Mouse (Mus musculus) forebrain, embryonic 12.5 days (tissue): ENCODE results near the gene Med13l. TPM values are rescaled to one million over a fixed set of nuclear protein-coding genes. Genes with fewer than 3 reads are reported as not detected.
A peak's percentile ranks its signal among the peaks of the same experiment; 100 is the strongest.

Source experiments
- ATAC-seq: fragments of 200-750 bp; cut with Nextera tagmentation; 2 replicates; pipeline ENCODE4 v1.8.0; 2017; ENCODE audit warnings: moderate TSS enrichment; ENCODE audit not compliant: low FRiP score
- H3K27ac ChIP-seq: fragments of 300-500 bp; sonication (generic); 2 replicates; pipeline ENCODE4 v1.5.1; 2016; ENCODE audit warnings: mild to moderate bottlenecking
- H3K27me3 ChIP-seq: fragments of 300-500 bp; sonication (generic); 2 replicates; pipeline ENCODE4 v1.6.1; 2016; ENCODE audit warnings: mild to moderate bottlenecking
- H3K36me3 ChIP-seq: fragments of 300-500 bp; sonication (generic); replicated peaks from 2 replicates; pipeline ENCODE4 v1.6.1; 2016; ENCODE audit warnings: mild to moderate bottlenecking
- H3K4me1 ChIP-seq: fragments of 300-500 bp; sonication (generic); 2 replicates; pipeline ENCODE4 v1.6.1; 2016
- H3K4me2 ChIP-seq: fragments of 300-500 bp; sonication (generic); 2 replicates; pipeline ENCODE4 v1.6.1; 2016; ENCODE audit warnings: mild to moderate bottlenecking, moderate library complexity
- H3K4me3 ChIP-seq: fragments of 300-500 bp; sonication (generic); replicated peaks from 2 replicates; pipeline ENCODE4 v1.5.1; 2016; ENCODE audit warnings: mild to moderate bottlenecking
- H3K9ac ChIP-seq: fragments of 300-500 bp; sonication (generic); 2 replicates; pipeline ENCODE4 v1.6.1; 2016; ENCODE audit warnings: mild to moderate bottlenecking
- H3K9me3 ChIP-seq: fragments of 300-500 bp; sonication (generic); 2 replicates; pipeline ENCODE4 v1.6.1; 2016
- WGBS: fragments of 180-500 bp; shearing (Covaris S2); methylation state at CpG from one replicate; pipeline ENCODE4 v1.1.7; 2016; 5-methylcytosine and 5-hydroxymethylcytosine counted together
- polyA plus RNA-seq: library from polyadenylated mRNA; unstranded; fragments of >200 nt; fragmentation: Nextera tagmentation; extraction: Ambion mirVana; gene quantifications from 2 replicates; pipeline ENCODE4 v1.2.1, GENCODE M21; 2016

Gene Med13l
- polyA plus RNA-seq, 1 experiment from 2014 or later = 17.7 TPM

DNA sequence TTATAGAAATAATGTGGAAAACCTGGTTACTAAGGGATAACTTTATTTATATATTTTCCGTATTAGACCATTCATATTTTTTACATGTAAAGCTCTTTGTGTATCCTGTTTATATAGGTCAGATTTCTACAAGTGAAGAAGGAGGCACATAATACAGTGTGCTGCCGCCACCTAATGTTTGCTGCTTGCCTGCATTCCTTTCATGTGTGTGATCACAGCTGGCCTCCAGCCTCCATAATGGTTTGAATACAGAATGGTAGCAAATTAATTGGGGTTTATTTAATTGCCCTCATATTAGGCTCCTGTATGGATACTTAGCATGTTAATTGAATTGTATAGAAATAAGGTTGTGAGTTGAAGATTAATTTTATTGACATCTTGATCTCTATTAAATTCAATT lies 94.5 kb downstream of the Med13l start:
- Histone ChIP-seq H3K27me3 (no peaks in the 10 kb centered on the region), H3K36me3 (no peaks in the 10 kb centered on the region), H3K4me1 (peaks cover 24% of the 10 kb centered on the region), H3K9ac (no peak overlapping the region), H3K9me3 (no peaks in the 10 kb centered on the region), H3K27ac (no peak overlapping the region), H3K4me3 (no peak overlapping the region), H3K4me2 (no peak overlapping the region)
- 45% methylated on average over 2 of the region's 2 CpGs for WGBS
- peak; percentile 85 for ATAC-seq

DNA sequence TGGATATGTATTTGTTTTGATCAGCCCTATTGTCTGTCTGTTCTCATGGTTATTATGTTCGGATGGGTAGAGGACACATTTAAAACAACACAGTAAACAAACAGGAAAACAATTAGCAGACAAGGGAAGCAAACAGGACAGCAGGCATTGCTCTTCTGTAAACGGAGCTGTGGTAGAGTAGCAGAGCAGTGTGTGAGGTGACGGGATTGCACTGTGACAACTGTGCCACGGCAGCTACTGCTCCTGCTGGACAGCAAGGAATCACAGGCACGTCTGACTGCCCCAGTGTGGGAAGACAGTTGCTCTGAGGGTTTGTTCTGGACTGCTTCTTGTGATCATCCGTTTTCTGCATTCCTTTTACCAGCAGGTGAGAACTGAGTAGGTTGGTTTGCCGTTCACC lies 94.9 kb downstream of the Med13l start:
- peaks cover 25% of the 10 kb centered on the region for H3K4me1 ChIP-seq
- H3K4me3 ChIP-seq = no peak overlapping the region
- no peak overlapping the region for H3K4me2 ChIP-seq
- 52% methylated on average over 7 of the region's 7 CpGs for WGBS
- no peaks in the 10 kb centered on the region for H3K27me3 ChIP-seq
- peak; percentile 53; the same call in 1 of the 2 replicates for ATAC-seq
- H3K9ac ChIP-seq = no peak overlapping the region
- no peaks in the 10 kb centered on the region for H3K9me3 ChIP-seq
- no peak overlapping the region for H3K27ac ChIP-seq
- H3K36me3 ChIP-seq = no peaks in the 10 kb centered on the region

DNA sequence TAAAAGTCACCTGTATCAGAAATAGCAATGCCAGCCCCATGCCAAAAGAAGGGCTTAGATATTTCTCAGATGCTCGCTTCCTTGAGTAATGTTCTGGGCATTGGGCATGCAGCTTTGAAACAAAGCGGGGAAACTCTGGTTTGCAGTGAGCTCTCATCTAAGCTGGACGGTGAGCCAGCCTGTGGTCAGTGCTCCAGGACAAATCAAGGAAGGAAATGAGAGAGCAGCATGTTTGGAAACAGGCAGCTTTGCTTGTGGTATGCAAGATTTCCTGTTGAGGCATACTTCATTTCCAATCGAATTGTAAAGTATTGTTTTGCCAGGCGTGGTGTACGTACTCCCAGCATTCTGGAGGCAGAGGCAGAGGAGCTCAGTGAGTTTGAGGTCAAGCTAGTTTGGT lies 95.5 kb downstream of the Med13l start:
- no peak for ATAC-seq
- H3K4me1 ChIP-seq = peaks cover 25% of the 10 kb centered on the region
- 85% methylated on average over 6 of the region's 6 CpGs for WGBS
- no peak overlapping the region for H3K27ac ChIP-seq
- no peaks in the 10 kb centered on the region for H3K36me3 ChIP-seq
- H3K4me2 ChIP-seq = no peak overlapping the region
- no peaks in the 10 kb centered on the region for H3K27me3 ChIP-seq
- H3K4me3 ChIP-seq = no peak overlapping the region
- H3K9me3 ChIP-seq = no peaks in the 10 kb centered on the region
- no peak overlapping the region for H3K9ac ChIP-seq

DNA sequence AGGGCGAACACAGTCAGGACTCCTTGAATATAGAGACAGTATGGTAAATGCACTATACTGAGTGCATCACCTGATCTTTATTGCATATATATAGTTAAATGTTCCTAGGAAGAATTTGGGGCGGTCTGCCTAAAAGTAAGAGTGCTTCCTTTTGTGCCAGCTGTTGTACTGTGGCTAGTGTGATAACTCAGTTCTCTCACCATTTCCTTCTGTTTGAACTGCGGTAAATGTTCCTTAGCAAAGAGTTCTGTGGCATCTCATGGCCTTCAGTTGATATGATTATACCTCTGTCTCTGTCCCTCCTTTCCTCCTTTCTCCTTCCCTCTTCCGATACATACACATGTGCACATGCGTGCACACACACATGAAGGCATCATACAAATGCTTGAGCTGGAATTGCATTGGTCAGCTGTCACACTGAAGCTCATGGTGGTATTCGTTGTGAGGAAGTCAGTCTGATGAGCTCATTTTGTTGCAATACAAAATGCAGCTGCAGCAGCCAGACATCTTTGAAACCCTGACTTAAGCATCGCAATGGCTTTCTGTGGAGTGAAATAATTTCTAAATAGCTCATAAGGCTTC lies 97.9 kb downstream of the Med13l start:
- H3K27me3 ChIP-seq = no peaks in the 10 kb centered on the region
- no peaks in the 10 kb centered on the region for H3K9me3 ChIP-seq
- H3K4me2 ChIP-seq = no peak overlapping the region; the same call in 1 of the 2 replicates
- H3K27ac ChIP-seq = no peak overlapping the region
- no peak for ATAC-seq
- peaks cover 25% of the 10 kb centered on the region for H3K4me1 ChIP-seq
- no peak overlapping the region for H3K9ac ChIP-seq
- H3K4me3 ChIP-seq = no peak overlapping the region
- 88% methylated on average over 7 of the region's 7 CpGs for WGBS
- no peaks in the 10 kb centered on the region for H3K36me3 ChIP-seq

DNA sequence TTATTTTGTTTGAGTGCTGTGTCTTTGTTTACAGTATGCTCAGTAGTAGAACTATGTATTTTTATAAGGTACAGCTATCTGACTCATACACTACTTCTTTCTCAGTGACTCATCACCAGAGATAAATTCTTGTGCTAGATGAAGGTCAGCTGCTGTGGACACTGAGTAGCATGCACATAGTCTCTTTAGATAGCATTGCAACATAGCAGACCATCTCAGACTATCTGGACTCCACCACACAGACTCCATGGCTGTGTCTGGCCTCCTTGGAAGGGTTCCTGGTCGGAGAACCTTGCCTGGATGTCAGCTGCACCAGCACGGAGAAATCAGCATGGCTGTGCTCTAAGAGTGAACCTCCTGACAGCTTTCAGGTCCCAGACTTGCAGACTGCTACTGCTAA lies 99.2 kb downstream of the Med13l start:
- no peak overlapping the region for H3K4me2 ChIP-seq
- peaks cover 20% of the 10 kb centered on the region for H3K4me1 ChIP-seq
- H3K9me3 ChIP-seq = no peaks in the 10 kb centered on the region
- H3K4me3 ChIP-seq = no peak overlapping the region
- H3K27me3 ChIP-seq = peaks cover 10% of the 10 kb centered on the region
- H3K9ac ChIP-seq = no peak overlapping the region
- no peak overlapping the region for H3K27ac ChIP-seq
- H3K36me3 ChIP-seq = no peaks in the 10 kb centered on the region
- no peak for ATAC-seq
- WGBS = 81% methylated on average over 2 of the region's 2 CpGs

DNA sequence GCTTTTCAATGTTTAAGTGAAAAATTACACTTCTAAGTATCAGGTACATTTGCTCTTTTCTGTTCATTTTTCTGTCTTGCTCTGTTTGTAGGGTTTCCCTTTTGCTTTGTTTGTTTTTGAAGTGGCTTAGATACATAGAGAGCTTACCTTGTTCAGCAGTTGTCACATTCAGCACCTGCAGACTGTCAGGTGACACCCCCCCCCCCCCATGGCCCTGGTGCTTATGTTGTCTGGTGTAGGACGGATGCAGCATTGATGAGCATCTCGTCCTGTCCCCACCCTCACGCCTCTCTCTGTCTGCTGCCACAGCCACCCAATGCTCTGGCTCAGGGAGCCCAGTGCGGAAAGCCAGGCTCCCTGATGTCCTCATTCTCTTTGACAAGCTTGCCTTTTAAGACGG lies 101.3 kb downstream of the Med13l start:
- ATAC-seq = no peak
- Histone ChIP-seq H3K4me2 (no peak overlapping the region), H3K36me3 (no peaks in the 10 kb centered on the region), H3K9ac (no peak overlapping the region), H3K4me3 (no peak overlapping the region), H3K27me3 (peaks cover 14% of the 10 kb centered on the region), H3K4me1 (peaks cover 31% of the 10 kb centered on the region), H3K27ac (no peak overlapping the region), H3K9me3 (no peaks in the 10 kb centered on the region)
- 71% methylated on average over 5 of the region's 5 CpGs for WGBS

DNA sequence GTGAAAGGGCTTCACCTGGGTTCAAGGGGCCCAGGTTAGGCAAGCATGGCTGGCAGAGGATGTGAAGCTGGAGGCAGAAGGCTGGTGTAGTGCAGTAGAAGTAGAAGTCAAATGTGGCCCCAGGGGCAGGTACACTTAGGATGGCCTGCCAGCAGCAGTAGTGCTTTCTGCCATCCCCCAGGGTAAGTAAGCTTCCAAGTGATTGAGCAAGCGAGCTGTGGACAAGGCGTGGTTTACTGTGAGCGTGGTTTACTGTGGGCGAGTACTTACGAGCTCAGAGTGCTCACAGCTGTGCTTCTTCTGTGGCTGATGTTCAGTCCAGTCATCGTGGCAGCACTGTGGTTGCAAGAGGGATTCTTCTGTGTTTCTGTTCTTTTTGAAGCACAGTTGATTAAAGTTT lies 103.5 kb downstream of the Med13l start:
- Histone ChIP-seq H3K27me3 (peaks cover 18% of the 10 kb centered on the region), H3K9me3 (no peaks in the 10 kb centered on the region), H3K9ac (no peak overlapping the region), H3K36me3 (no peaks in the 10 kb centered on the region), H3K4me1 (peaks cover 48% of the 10 kb centered on the region), H3K27ac (no peak overlapping the region), H3K4me3 (no peak overlapping the region), H3K4me2 (no peak overlapping the region)
- ATAC-seq = no peak
- WGBS = 90% methylated on average over 6 of the region's 6 CpGs

DNA sequence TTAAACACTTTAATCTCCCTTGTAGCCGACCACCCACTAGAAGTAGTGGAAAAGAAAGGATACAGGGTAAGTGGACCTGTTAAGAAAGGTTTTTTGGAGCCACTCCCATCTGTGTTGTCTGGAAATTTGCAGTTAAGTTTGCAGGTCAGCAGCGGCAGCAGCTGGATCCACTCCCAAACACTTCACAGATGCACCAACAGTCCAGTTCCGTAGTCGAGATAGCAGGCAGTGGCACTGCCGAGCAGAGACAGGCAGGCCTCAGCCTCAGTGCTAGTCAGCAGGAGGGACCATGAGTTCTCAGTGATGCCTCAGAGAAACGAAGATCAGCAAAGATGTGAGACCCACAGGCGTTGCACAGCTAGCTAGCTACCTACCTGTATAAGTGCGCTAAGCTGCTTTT lies 104.5 kb downstream of the Med13l start:
- no peaks in the 10 kb centered on the region for H3K9me3 ChIP-seq
- 84% methylated on average over 8 of the region's 8 CpGs for WGBS
- no peaks in the 10 kb centered on the region for H3K36me3 ChIP-seq
- H3K4me1 ChIP-seq = peaks cover 50% of the 10 kb centered on the region
- no peak for ATAC-seq
- no peak overlapping the region for H3K4me2 ChIP-seq
- no peak overlapping the region for H3K4me3 ChIP-seq
- H3K27me3 ChIP-seq = peaks cover 18% of the 10 kb centered on the region
- H3K9ac ChIP-seq = no peak overlapping the region
- no peak overlapping the region for H3K27ac ChIP-seq

DNA sequence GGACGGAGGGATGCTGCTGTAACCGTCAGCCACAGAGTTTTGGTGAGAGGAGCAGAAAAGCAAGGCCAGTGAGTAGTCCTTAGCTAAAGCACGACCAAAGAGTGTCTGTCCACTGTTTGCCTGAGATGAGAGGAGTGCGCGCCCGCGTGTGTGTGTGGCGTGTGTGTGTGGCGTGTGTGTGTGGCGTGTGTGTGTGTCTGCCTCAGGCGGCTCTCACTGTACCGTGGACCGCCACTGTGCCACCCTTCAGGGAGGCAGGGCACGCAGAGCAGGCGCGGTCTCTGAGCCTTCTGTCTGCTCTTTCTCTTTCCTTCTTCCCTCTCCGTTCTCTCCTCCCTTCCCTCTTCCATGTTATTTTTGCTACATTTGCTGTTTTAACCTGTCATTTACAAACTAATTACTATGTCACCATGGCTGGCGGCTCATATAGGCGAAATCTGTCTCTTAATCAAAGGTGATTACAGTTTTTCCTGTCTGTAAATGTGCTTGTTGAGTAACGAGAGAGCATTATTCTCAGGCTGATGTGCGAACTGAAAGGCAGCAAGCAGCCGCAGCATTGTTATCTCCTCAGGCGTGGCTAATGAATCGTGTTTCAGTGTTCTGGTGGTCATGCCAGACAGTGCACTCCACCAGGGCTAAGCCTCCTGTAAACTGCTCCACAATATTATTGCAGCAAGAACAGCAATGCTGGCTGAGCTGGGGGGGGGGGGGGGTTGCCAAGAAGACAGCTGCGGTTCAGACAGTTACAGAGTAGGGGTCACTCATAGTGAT lies 106.1 kb downstream of the Med13l start:
- peak overlapping the region; percentile 43 for H3K9ac ChIP-seq
- ATAC-seq = peak; percentile 87
- H3K9me3 ChIP-seq = no peaks in the 10 kb centered on the region
- H3K4me1 ChIP-seq = peaks cover 62% of the 10 kb centered on the region
- H3K36me3 ChIP-seq = no peaks in the 10 kb centered on the region
- peaks cover 18% of the 10 kb centered on the region for H3K27me3 ChIP-seq
- H3K27ac ChIP-seq = peak overlapping the region; percentile 89
- 17% methylated on average over 25 of the region's 25 CpGs for WGBS
- H3K4me2 ChIP-seq = peak overlapping the region; percentile 52
- H3K4me3 ChIP-seq = peak overlapping the region; percentile 16; the same call in 1 of the 2 replicates

DNA sequence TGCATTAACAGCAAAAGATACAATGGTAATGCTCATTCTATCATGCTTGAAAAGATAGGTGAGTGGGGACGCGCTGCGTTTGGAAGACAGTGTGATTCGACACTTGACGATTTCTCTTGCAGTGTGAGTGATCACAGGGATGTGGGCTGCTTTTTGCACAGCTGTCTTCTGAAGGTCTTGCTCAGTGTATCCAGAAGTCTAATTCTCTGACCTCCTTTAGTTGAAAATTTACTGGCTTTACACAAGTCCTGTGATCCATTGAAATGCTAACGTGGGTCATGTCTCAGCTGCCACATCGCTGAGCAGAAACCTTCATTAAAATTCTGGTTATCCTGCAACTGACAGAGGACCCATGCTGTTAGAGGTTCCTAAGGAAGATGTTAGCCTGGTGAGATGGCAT lies 107.4 kb downstream of the Med13l start:
- Histone ChIP-seq H3K4me3 (no peak overlapping the region), H3K36me3 (no peaks in the 10 kb centered on the region), H3K9me3 (no peaks in the 10 kb centered on the region), H3K27ac (0 out of 2 replicates have a peak overlapping the region, but pooled peaks have one; percentile 1), H3K4me2 (no peak overlapping the region), H3K9ac (no peak overlapping the region), H3K4me1 (peaks cover 75% of the 10 kb centered on the region), H3K27me3 (peaks cover 18% of the 10 kb centered on the region)
- ATAC-seq = no peak
- WGBS = 23% methylated on average over 7 of the region's 7 CpGs

DNA sequence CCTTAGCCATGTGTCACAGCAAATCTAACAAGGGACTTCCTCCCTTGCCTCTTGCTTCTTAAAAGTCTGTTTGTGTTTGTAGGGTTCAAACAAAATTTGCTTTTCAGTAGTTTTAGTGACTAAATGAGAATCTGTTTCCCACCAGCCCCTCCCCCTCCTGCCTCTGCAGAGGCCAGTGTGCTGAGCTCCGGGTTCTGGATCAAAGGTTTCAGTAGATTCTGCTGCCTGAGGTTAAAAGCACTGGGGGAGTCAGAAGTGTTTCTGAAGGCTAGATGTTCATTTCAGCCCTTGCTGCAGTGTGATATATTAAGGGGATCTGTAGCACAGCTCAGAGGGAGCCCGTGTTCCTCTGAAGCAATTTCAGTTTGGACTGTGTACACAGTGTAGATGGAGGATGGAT lies 108.5 kb downstream of the Med13l start:
- H3K9ac ChIP-seq = no peak overlapping the region
- peaks cover 85% of the 10 kb centered on the region for H3K4me1 ChIP-seq
- H3K36me3 ChIP-seq = no peaks in the 10 kb centered on the region
- 23% methylated on average over 2 of the region's 2 CpGs for WGBS
- H3K9me3 ChIP-seq = no peaks in the 10 kb centered on the region
- H3K4me3 ChIP-seq = no peak overlapping the region
- no peak for ATAC-seq
- peaks cover 12% of the 10 kb centered on the region for H3K27me3 ChIP-seq
- no peak overlapping the region for H3K4me2 ChIP-seq
- H3K27ac ChIP-seq = no peak overlapping the region

DNA sequence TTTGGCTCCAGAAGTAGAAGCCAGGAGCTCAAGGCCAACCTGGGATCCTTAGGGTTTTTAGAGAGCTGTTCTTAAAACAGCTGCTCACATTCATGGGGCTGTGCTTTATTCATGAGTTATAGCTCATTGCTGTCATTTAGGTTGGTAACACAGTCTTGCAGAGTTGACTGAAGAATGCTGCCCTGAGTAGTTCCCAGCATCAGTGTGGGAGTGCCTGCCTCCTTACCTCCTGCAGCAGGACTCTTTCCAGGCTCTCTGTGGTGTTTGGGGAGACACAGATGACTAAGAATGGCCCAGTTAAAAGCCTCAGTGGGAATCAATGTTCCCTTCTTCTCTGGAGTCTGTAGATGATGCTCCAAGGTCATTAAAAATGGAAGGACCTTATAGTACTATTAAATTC lies 111.6 kb downstream of the Med13l start:
- H3K4me1 ChIP-seq = peaks cover 75% of the 10 kb centered on the region

DNA sequence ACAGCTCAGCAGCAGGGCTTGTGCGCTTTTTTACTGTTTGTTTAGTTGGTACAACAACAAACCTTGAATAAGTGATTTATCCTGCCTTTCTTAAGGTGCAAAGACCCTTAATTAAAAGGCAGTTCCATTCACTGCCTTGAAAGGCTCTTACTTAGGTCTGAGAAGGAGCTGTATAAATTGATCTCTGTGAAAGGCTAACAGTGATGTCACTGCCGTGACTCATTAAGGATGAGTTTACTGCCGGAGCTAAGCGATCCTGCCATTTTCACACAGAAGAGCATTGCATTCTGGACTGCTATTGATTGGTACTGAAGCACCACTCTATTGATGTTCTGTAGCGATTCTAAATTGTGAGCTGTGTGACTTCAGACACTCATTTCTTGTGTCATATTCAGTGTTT lies 113.4 kb downstream of the Med13l start:
- Histone ChIP-seq H3K9ac (no peak overlapping the region), H3K4me3 (no peak overlapping the region), H3K36me3 (no peaks in the 10 kb centered on the region), H3K27me3 (peaks cover 6% of the 10 kb centered on the region; the same call in 1 of the 2 replicates), H3K4me2 (peak overlapping the region; percentile 8; the same call in 1 of the 2 replicates), H3K4me1 (peaks cover 62% of the 10 kb centered on the region), H3K9me3 (no peaks in the 10 kb centered on the region), H3K27ac (no peak overlapping the region)
- peak; percentile 58 for ATAC-seq
- WGBS = 13% methylated on average over 5 of the region's 5 CpGs

More for the DNA sequence above, 111.6 kb downstream of the Med13l start:
- H3K4me3 ChIP-seq = no peak overlapping the region
- H3K9me3 ChIP-seq = no peaks in the 10 kb centered on the region
- no peak overlapping the region for H3K27ac ChIP-seq
- H3K4me2 ChIP-seq = no peak overlapping the region
- ATAC-seq = no peak
- peaks cover 9% of the 10 kb centered on the region for H3K27me3 ChIP-seq
- no peaks in the 10 kb centered on the region for H3K36me3 ChIP-seq
- no peak overlapping the region for H3K9ac ChIP-seq
